Mouse (Mus musculus): Measurements from ENCODE around the gene Rgl1.

GRCm38 (mm10) chr1:152589331-152589935, 176.7 kb downstream of the Rgl1 start:
- TF ChIP-seq GATA1 (IDR thresholded peaks at IDR 0.05; ENCODE audit: borderline replicate concordance, low read length) (no peak), FLI1 (IDR thresholded peaks at IDR 0.05; ENCODE audit: low read length) (no peak)

Data from megakaryocyte, embryonic 14.5 days (primary cell).